Mouse (Mus musculus) left cerebral cortex, postnatal 14 days (tissue): ENCODE measurements around the gene Tmem168. TPM values are rescaled to one million over a fixed set of nuclear protein-coding genes. Genes with fewer than 3 reads are reported as not detected.

Source experiments
- DNase-seq, 2 experiments: peaks; one replicate each; pipeline ENCODE4 v3.0.0; 2021 to 2022; ENCODE audit warnings: low spot score in 2 of 2, mixed read lengths in 1 of 2
- intact Hi-C: fragments of 180-260 bp; cut with DNase I; formaldehyde crosslinking; loops from one replicate; pipeline ENCODE4 v1.15.1; 2025
- long read RNA-seq, 2 experiments: library from polyadenylated mRNA; stranded (forward); transcript quantifications; one replicate each; pipeline ENCODE4 v2.0.0; 2021
- total RNA-seq, 2 experiments: library from RNA; stranded (reverse); gene quantifications; 2 replicates each; pipeline ENCODE4 v1.2.3; 2021

The Tmem168 gene
- 10 to 100 TPM; 14.0 to 14.2 TPM for total RNA-seq
- long read RNA-seq, experiment 1, full-length matches to known transcripts = 20 of 22 reads
- long read RNA-seq, experiment 1, partial matches to known transcripts = 0 of 22 reads
- long read RNA-seq, experiment 1, other reads (novel, unspliced or antisense) = 2 of 22 reads
- long read RNA-seq, experiment 2, full-length matches to known transcripts = 18 of 22 reads
- long read RNA-seq, experiment 2, partial matches to known transcripts = 1 of 22 reads
- long read RNA-seq, experiment 2, other reads (novel, unspliced or antisense) = 3 of 22 reads

DNA sequence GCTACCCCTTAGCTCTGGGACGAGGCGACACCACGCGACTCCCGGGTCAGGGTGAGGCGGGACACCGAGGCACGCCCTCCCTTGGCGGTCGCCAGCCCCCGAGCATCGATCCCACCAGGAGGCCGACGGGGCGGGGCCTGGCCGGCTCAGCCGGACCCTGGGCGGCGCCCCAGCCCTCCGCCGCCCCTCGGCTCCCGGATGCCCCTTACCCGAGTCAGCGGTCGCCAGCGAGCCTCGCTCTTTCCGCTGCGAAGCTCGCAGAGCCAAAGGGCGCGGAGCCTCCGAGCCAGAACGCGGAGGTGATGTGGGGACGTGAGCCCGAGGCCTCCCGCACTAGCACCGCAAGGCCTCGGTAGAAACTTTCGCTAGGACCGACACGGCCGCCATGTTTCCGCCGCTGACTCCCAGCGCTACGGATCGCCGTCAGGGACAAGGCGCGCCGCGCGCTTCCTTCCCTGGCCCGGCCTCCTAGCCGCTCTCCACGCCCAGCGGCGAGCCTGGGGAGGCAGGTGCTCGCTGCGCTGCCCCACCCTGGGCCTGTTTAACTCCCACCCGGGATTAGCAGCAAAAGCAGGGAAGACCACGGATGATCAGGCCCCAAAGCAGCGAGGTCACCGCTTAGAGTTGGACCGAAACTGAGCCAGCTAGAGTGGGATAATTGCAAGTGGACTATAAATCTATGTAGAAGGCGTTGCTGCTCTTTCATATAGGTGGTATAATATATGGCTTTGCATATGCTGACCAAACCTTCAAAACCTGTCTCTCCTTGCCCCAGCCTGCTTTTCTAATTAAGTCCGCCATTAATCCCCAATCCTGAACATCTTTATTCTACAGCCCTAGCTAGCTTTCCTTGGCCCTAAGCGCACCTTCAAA, at the start of gene Tmem168:
Gene Tmem168, minus strand, starts transcription at position 480 of the 873 bp plus-strand sequence.
- peak; percentile 92 to 96 for DNase-seq
- intact Hi-C loops = loop anchor here (5.0 kb wide), 1 partner anchor 69 kb away; the partner anchor contains the start of gene Bmt2

DNA sequence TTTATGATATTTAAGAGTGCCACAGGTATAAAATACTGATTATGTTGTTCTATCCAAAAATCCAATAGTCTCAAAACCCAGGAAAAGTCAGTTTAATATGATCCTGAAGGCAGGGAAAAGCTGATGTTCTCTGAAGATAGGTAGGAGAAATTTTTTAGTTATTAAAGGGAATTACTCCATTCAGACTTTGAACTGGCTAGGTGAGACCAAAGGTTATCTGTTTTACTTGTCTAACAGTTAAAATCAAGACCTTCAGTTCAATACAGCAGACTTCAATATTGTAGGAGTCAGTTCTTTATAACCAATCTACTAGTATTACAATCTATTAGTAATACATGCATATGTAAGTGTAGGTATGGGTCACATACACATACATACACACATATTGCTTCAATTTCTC, 46.2 kb upstream of the Tmem168 start:
- intact Hi-C loops = no loop called here
- DNase-seq = no peak

DNA sequence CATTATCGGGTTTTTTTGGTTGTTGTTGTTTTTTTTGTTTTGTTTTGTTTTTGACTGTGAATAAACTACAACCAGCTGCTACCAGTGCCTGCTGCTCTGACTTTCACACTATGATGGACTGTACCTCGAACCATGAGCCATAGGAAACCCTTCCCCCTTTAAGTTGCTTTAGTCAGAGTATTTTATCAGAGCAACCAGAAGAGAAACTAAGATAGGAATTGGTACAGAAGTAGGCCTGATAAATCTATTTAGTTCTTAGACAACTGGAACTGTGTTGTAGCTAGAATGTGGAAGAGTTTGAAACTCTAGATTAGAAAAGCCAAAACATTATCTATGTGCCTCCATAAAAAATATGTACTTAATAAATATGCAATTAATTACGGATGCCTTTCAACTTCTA, 44.4 kb upstream of the Tmem168 start:
- DNase-seq = no peak
- intact Hi-C loops = no loop called here

- intact Hi-C loops = no loop called here
- no peak for DNase-seq
Measured at GRCm38 (mm10) chr6:13650854-13651253, 43.0 kb upstream of the Tmem168 start.

DNA sequence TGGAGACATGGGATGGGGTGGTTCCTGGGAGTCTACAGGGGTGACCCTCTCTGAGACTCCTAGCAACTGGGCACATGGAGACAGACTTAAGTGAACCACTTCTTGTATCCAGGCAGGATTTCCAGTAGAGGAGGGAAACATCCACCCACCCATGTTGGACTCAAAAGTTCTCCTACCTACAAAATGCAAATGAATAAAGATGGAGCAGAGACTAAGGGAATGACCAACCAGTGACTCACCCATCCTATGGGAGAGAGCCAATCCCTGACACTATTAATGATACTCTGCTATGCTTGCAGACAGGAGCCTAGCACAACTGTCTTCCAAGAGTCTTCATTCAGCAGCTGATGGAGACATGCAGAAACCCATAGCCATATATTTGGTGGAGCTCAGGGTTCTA, 40.4 kb upstream of the Tmem168 start:
- DNase-seq = no peak

DNA sequence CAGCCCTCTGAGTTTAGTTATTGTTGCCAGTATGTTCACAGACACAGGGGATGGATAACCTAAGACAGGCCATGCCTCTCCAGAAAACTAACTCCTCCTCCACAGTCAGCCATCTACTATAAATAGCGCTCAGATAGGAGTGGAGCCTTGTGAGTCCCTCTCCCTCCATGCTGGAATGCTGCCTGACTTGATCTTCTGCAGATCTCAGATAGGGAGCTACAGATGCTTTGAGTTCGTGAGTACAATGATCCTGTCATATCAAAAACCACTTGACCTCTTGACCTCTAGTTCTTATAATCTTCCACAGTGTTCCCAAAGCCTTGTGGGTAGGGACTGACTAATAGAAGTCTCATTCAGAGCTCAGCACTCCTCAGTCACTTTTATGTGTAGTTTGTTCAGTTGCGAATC, 28.7 kb upstream of the Tmem168 start:
- no peak for DNase-seq
- intact Hi-C loops = no loop called here

More for the DNA sequence above, 40.4 kb upstream of the Tmem168 start:
- intact Hi-C loops = no loop called here

- DNase-seq = no peak
Measured at GRCm38 (mm10) chr6:13632571-13632970, 24.7 kb upstream of the Tmem168 start.

DNA sequence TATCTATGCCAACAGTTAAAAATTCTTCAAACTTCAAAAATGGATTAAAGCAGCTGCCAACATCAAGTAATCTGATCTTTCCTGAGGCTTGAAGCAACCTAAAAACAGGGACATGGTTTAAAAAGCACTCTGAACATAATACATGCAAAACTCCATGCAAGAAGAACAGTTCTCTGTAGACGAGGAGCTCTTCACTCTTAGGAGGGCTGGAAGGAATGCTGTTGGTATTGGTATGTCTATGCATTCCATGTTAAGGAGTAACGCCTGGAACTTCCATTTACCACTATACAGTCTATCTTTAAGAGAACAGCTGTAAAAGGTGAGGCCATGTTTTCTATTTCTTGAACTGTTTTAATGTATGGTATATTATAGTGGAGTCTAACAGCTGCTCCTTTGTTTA, 22.7 kb upstream of the Tmem168 start:
- DNase-seq = no peak
- intact Hi-C loops = no loop called here

More at GRCm38 (mm10) chr6:13632571-13632970, 24.7 kb upstream of the Tmem168 start:
- intact Hi-C loops = no loop called here

DNA sequence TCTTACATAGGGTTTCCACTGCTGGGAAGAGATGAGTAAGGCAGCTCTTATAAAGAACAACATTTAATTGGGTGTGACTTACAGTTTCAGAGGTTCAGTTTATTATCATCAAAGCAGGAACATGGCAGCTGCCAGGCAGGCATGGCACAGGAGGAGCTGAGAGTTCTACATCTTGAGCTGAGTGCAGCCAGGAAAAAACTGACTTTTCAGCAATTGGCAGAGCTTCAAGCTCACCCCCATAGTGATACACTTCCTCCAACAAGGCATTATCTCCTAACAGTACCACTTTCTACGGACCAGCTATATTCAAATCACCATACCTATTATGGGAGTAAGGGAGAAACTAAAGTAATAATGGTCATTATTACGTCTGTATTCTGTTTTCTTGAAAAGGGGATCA, 11.7 kb upstream of the Tmem168 start:
- intact Hi-C loops = no loop called here
- no peak for DNase-seq

DNA sequence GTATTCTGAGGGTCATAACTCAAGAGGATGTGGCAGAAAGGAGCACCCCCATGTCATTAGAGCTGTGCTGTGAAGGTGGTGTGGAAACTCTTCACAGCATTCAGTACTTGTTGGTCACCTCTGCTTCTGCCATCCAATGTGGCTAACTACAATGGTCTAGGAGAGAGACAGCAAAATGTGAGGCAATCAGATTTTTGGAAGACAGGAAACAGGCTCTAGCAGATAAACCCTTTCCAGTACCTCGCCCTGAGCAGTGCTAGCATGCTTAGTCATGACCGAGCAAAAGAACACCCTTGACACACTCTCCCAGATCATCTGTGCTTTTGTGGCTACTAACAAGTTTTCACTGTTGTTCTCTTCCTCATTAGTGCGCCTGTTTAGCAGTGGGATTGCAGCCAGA, 9.2 kb upstream of the Tmem168 start:
- intact Hi-C loops = no loop called here
- no peak for DNase-seq

GRCm38 (mm10) chr6:13614568-13614967, 6.7 kb upstream of the Tmem168 start:
- no peak for DNase-seq
- intact Hi-C loops = no loop called here

DNA sequence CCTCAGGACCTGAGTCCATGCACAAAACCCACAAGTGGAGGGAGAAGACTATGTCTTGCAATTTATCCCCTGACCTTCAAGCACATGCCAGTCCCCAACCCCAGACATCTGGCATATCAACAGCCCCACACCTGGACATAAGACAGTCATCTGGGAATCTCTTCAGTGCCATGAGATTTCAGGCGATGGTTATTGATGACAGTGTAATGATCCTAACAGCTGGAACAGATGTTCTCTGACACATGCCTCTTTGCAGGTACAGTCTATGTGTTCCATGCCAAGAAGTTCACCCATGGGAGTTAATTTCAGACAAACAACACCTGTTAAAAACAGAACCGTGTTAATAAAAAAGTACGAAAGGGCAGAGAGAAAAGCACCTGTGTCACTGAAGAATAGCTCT, 5.8 kb upstream of the Tmem168 start:
- no peak for DNase-seq
- intact Hi-C loops = no loop called here

- intact Hi-C loops = no loop called here
- no peak for DNase-seq
Measured at GRCm38 (mm10) chr6:13610869-13611268, 3.0 kb upstream of the Tmem168 start.

DNA sequence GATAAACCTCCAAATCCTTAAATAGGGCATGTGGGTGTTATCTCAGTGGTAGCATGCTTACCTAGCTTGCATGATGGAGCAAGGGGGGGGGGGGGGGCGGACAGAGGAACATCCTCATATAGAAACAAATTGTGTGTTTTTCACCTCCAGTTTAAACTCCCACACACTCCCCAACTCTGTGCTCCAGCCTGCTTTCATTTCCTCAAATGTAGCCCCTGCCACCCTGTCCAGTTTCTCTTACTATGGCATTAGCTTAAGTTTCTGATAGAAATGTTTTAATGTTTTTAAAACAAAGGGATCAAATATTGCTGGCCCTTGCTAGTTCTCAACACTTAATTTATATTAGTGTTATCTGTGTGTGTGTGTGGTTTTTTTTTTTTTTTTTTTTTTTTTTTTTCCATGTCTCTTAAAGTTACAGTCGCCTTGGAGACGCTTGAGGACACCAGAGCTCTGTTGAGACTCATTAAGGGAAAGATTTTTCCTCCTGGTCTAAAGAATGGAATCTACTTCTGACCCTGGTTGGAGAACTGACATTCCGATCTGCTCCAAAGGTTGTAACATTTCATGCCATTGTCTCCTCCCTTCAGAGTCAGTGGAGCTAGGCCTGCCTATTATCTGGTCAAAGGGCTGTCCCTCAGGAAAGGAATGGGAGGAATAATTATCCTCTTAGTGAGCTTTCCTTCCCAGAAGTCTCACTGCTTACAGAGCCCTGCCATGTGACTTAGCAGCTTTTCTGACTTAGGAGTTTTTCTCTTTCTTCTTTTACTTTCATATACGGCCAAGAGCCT, 1.6 kb upstream of the Tmem168 start:
- intact Hi-C loops = loop anchor here (5.0 kb wide), 1 partner anchor 68 kb away; the partner anchor contains the start of gene Bmt2
- DNase-seq = no peak

DNA sequence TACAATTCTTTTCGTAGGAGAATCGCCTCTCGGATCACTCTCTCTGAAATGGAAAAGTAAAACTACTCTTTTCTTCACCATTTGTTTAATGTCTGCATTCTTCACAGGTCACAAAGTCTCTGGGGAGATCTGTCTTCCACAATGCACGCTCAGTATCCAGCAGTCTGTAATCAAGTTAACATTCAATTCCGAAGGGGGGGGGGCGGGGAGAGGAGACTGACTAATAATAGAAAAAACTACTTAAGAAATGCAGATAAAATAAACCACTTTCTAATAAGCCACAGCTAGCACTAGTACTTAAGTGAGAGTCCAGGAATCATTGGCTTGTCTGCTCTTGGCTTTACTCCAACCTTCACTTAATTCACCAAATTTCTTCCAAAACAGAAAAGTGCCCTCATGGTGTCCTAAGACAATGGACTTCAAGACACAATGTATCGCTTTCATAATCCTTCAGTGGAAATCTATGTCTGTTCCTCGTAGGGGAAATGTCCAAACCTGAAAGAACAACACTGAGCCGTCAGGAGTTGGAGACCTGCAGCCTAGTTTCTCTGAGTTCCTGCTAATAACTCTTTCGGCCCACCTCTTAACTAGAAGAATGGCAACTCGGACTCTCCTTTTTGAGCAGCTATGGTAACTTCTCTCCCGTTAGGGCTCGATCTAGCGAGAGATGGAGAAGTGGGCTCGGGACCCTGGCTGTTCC, 829 bp downstream of the Tmem168 start:
- intact Hi-C loops = loop anchor here (5.0 kb wide), 1 partner anchor 70 kb away; the partner anchor contains the start of gene Bmt2
- DNase-seq = no peak

- intact Hi-C loops = loop anchor here (5.0 kb wide), 1 partner anchor 71 kb away; the partner anchor contains the start of gene Bmt2
- no peak for DNase-seq
Measured at GRCm38 (mm10) chr6:13606394-13606793, 1.5 kb downstream of the Tmem168 start.

DNA sequence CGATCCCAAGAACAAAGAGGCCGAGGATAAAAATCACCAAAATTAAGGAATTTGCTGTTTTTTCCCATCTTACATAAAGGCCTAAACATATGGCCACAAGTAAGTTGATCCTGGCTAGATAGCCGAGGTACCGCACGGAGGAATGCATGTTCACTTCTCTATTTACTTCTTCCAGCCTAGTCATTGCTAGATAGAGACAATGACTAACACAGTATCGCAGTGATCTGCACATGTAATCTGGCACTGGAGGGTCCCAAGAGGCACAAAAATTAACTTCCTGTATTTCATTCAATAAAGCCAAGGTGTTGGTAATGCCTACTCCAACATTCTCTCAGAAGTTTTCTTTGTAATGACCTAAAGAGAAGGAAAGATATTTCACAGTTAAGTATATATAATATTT, 4.8 kb downstream of the Tmem168 start:
- DNase-seq = no peak
- intact Hi-C loops = no loop called here

DNA sequence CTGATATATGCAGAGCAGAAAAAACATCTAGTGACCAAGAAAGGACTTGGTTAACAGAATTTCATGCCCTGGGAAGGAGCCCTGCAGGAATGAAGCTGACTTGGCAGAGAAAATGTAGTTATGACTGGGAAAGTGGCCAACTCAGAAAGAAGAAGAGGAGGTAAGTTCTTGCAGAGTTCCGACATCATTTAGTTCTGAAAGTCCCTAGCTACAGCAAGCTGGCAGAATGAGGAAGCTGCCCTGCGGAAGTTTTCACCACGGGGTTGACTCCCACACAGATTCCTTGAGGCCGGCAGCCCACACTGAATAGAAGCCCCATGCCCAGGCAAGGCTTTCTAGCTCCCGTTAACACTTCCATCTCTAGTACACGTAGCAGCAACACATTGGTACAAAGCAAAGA, 6.3 kb downstream of the Tmem168 start:
- peak; percentile 49 to 54 for DNase-seq
- intact Hi-C loops = no loop called here

DNA sequence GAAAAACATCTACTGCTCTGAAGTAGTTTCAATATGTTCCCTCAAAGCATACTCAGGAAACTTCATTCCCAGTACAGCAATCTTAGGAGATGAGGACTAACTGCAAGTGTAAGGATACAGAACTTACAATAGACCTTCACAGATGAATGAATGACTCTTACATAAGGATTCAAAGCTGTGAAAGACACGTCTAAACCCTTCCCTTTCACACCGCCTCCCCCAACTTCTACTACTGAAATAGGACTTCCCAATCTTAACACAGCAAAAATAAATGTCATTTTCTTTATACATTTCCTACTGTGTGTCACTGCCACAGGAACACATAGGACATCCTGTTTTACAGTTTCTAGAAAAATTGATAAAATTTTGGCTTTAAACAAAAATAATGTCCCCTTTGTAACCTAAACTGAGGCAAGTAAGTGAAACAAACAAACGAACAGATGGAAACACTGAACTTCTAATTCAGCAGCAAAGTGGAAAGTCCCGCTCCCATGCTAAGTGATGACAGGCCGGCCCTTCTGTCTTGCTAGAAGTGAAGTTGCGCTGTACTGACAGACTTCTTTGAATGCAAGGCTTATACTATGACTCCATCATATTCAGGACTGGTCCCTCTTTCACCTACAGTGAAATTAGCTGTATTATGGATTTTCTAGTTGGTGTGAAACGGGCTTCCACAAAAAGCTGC, 9.5 kb downstream of the Tmem168 start:
- intact Hi-C loops = no loop called here
- peak in 1 of 2 experiments; percentile 14 for DNase-seq
